Mouse (Mus musculus): ENCODE results near the gene Apbb2. TPM values are rescaled to one million over a fixed set of nuclear protein-coding genes. Genes with fewer than 3 reads are reported as not detected.

The Apbb2 gene
- polyA plus RNA-seq, 2 experiments, result 15.8 to 45.8 TPM

DNA sequence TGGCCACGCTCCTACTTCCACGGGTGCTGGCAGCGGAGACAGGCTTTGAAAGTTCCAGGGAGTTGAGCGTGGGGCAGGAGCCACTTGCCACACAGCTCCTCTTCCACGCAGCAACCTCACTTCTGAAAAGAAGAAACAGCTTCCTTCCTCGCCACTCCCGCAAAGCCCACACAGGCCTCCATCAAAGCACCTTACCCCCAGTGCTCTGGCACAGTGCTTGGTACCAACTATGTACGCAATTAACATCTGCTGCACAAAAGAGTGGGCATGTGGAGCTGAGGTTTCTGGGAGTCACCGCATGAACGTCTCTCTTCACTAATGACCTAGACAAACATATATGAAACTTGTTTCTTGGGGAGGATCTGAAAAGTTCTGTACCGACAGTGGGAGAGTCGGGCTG lies 8.3 kb downstream of the Apbb2 start:
- H3K9ac ChIP-seq (ENCODE audit: low read depth, low read length, severe bottlenecking), result no peak overlapping the region
- DNase-seq (ENCODE audit: low spot score) (no peak), ATAC-seq (ENCODE audit: low FRiP score, low read depth) (no peak)
- peaks cover 36% of the 10 kb centered on the region for H3K4me1 ChIP-seq (ENCODE audit: control insufficient read depth, insufficient read depth, low read length)
- no peak overlapping the region for H3K4me3 ChIP-seq (replicated peaks; ENCODE audit: low read length)
- H3K9me3 ChIP-seq (ENCODE audit: control insufficient read depth, low read length), result no peaks in the 10 kb centered on the region
- no peaks in the 10 kb centered on the region for H3K36me3 ChIP-seq (ENCODE audit: control insufficient read depth, insufficient read depth, low read length)
- TF ChIP-seq POLR2A (IDR thresholded peaks at IDR 0.05; ENCODE audit: borderline replicate concordance, extremely low read depth, insufficient read depth, insufficient read length), result no peak
- no peaks in the 10 kb centered on the region for H3K27me3 ChIP-seq (ENCODE audit: control insufficient read depth, insufficient read depth, low read length)
- WGBS, result 86% methylated on average over 12 of the region's 12 CpGs
- H3K27ac ChIP-seq (replicated peaks; ENCODE audit: low read depth, low read length), result no peak overlapping the region
- no peak overlapping the region for H3K4me2 ChIP-seq (replicated peaks; ENCODE audit: low read depth, low read length, severe bottlenecking)

GRCm38 (mm10) chr5:66609306-66609705 lies 9.3 kb downstream of the Apbb2 start:
- no peak overlapping the region for H3K27ac ChIP-seq (replicated peaks; ENCODE audit: low read depth, low read length)
- H3K36me3 ChIP-seq (ENCODE audit: control insufficient read depth, insufficient read depth, low read length), result no peaks in the 10 kb centered on the region
- WGBS, result 33% methylated on average over 7 of the region's 7 CpGs
- H3K9ac ChIP-seq (ENCODE audit: low read depth, low read length, severe bottlenecking), result no peak overlapping the region; the same call in 1 of the 2 replicates
- no peaks in the 10 kb centered on the region for H3K27me3 ChIP-seq (ENCODE audit: control insufficient read depth, insufficient read depth, low read length)
- ATAC-seq (ENCODE audit: low FRiP score, low read depth) (no peak), DNase-seq (ENCODE audit: low spot score) (no peak)
- no peak overlapping the region for H3K4me3 ChIP-seq (replicated peaks; ENCODE audit: low read length)
- TF ChIP-seq POLR2A (IDR thresholded peaks at IDR 0.05; ENCODE audit: borderline replicate concordance, extremely low read depth, insufficient read depth, insufficient read length), result no peak
- no peak overlapping the region for H3K4me2 ChIP-seq (replicated peaks; ENCODE audit: low read depth, low read length, severe bottlenecking)
- H3K4me1 ChIP-seq (ENCODE audit: control insufficient read depth, insufficient read depth, low read length), result peaks cover 30% of the 10 kb centered on the region
- H3K9me3 ChIP-seq (ENCODE audit: control insufficient read depth, low read length), result no peaks in the 10 kb centered on the region

DNA sequence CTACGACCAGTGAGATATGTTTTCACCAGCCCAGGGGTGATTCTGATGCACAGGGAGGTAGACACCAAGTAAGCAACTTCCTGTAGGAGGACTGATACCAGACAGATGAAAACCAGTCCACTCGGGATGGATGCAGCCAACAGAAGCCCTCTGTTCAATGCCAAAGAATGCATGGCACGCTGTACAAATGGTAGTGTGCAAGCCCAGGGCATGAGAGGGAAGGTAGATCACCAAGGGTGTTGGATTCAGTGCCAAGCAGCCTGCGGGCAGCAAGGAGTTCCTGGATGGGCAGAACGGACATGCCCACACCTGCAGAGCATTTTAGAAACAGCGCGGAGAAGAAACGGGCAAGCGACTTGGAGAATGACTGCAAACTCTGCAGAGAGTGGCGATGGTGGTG lies 10.8 kb downstream of the Apbb2 start:
- H3K4me3 ChIP-seq (replicated peaks; ENCODE audit: low read length), result no peak overlapping the region
- 90% methylated on average over 10 of the region's 10 CpGs for WGBS
- DNase-seq (ENCODE audit: low spot score) (no peak), ATAC-seq (ENCODE audit: low FRiP score, low read depth) (no peak)
- H3K4me1 ChIP-seq (ENCODE audit: control insufficient read depth, insufficient read depth, low read length), result peaks cover 23% of the 10 kb centered on the region
- no peaks in the 10 kb centered on the region for H3K9me3 ChIP-seq (ENCODE audit: control insufficient read depth, low read length)
- H3K36me3 ChIP-seq (ENCODE audit: control insufficient read depth, insufficient read depth, low read length), result no peaks in the 10 kb centered on the region
- H3K27me3 ChIP-seq (ENCODE audit: control insufficient read depth, insufficient read depth, low read length), result no peaks in the 10 kb centered on the region
- no peak overlapping the region for H3K27ac ChIP-seq (replicated peaks; ENCODE audit: low read depth, low read length)
- TF ChIP-seq POLR2A (IDR thresholded peaks at IDR 0.05; ENCODE audit: borderline replicate concordance, extremely low read depth, insufficient read depth, insufficient read length), result no peak
- no peak overlapping the region for H3K9ac ChIP-seq (ENCODE audit: low read depth, low read length, severe bottlenecking)
- no peak overlapping the region for H3K4me2 ChIP-seq (replicated peaks; ENCODE audit: low read depth, low read length, severe bottlenecking)

GRCm38 (mm10) chr5:66607201-66607600 lies 11.4 kb downstream of the Apbb2 start:
- no peaks in the 10 kb centered on the region for H3K36me3 ChIP-seq (ENCODE audit: control insufficient read depth, insufficient read depth, low read length)
- no peak overlapping the region for H3K9ac ChIP-seq (ENCODE audit: low read depth, low read length, severe bottlenecking)
- H3K9me3 ChIP-seq (ENCODE audit: control insufficient read depth, low read length), result no peaks in the 10 kb centered on the region
- H3K27ac ChIP-seq (replicated peaks; ENCODE audit: low read depth, low read length), result no peak overlapping the region
- TF ChIP-seq POLR2A (IDR thresholded peaks at IDR 0.05; ENCODE audit: borderline replicate concordance, extremely low read depth, insufficient read depth, insufficient read length), result no peak
- ATAC-seq (ENCODE audit: low FRiP score, low read depth) (no peak), DNase-seq (ENCODE audit: low spot score) (no peak)
- H3K4me3 ChIP-seq (replicated peaks; ENCODE audit: low read length), result no peak overlapping the region
- H3K4me1 ChIP-seq (ENCODE audit: control insufficient read depth, insufficient read depth, low read length), result peaks cover 23% of the 10 kb centered on the region
- no peaks in the 10 kb centered on the region for H3K27me3 ChIP-seq (ENCODE audit: control insufficient read depth, insufficient read depth, low read length)
- H3K4me2 ChIP-seq (replicated peaks; ENCODE audit: low read depth, low read length, severe bottlenecking), result no peak overlapping the region
- WGBS, result 82% methylated on average over 4 of the region's 4 CpGs

- H3K27ac ChIP-seq (replicated peaks; ENCODE audit: low read depth, low read length), result no peak overlapping the region
- H3K27me3 ChIP-seq (ENCODE audit: control insufficient read depth, insufficient read depth, low read length), result no peaks in the 10 kb centered on the region
- ATAC-seq (ENCODE audit: low FRiP score, low read depth) (no peak), DNase-seq (ENCODE audit: low spot score) (no peak)
- WGBS, result 81% methylated on average over 11 of the region's 11 CpGs
- H3K9me3 ChIP-seq (ENCODE audit: control insufficient read depth, low read length), result no peaks in the 10 kb centered on the region
- H3K36me3 ChIP-seq (ENCODE audit: control insufficient read depth, insufficient read depth, low read length), result no peaks in the 10 kb centered on the region
- H3K4me2 ChIP-seq (replicated peaks; ENCODE audit: low read depth, low read length, severe bottlenecking), result no peak overlapping the region
- no peak overlapping the region for H3K9ac ChIP-seq (ENCODE audit: low read depth, low read length, severe bottlenecking)
- TF ChIP-seq POLR2A (IDR thresholded peaks at IDR 0.05; ENCODE audit: borderline replicate concordance, extremely low read depth, insufficient read depth, insufficient read length), result no peak
- peaks cover 18% of the 10 kb centered on the region for H3K4me1 ChIP-seq (ENCODE audit: control insufficient read depth, insufficient read depth, low read length)
- H3K4me3 ChIP-seq (replicated peaks; ENCODE audit: low read length), result no peak overlapping the region
Observed at GRCm38 (mm10) chr5:66605636-66606035, 12.9 kb downstream of the Apbb2 start.

GRCm38 (mm10) chr5:66604423-66604822 lies 14.2 kb downstream of the Apbb2 start:
- Histone ChIP-seq H3K9me3 (ENCODE audit: control insufficient read depth, low read length) (no peaks in the 10 kb centered on the region), H3K27me3 (ENCODE audit: control insufficient read depth, insufficient read depth, low read length) (no peaks in the 10 kb centered on the region), H3K27ac (replicated peaks; ENCODE audit: low read depth, low read length) (no peak overlapping the region), H3K4me1 (ENCODE audit: control insufficient read depth, insufficient read depth, low read length) (peaks cover 15% of the 10 kb centered on the region), H3K36me3 (ENCODE audit: control insufficient read depth, insufficient read depth, low read length) (no peaks in the 10 kb centered on the region), H3K9ac (ENCODE audit: low read depth, low read length, severe bottlenecking) (no peak overlapping the region), H3K4me2 (replicated peaks; ENCODE audit: low read depth, low read length, severe bottlenecking) (no peak overlapping the region), H3K4me3 (replicated peaks; ENCODE audit: low read length) (no peak overlapping the region)
- 79% methylated on average over 4 of the region's 4 CpGs for WGBS
- DNase-seq (ENCODE audit: low spot score), result no peak
- no peak for ATAC-seq (ENCODE audit: low FRiP score, low read depth)
- no peak for TF ChIP-seq POLR2A (IDR thresholded peaks at IDR 0.05; ENCODE audit: borderline replicate concordance, extremely low read depth, insufficient read depth, insufficient read length)
